Mouse (Mus musculus): ENCODE measurements around the gene Tcl1b2. TPM values are rescaled to one million over a fixed set of nuclear protein-coding genes. Genes with fewer than 3 reads are reported as not detected.

Tcl1b2 gene
- polyA plus RNA-seq (2016; fragmentation: Nextera tagmentation; extraction: Ambion mirVana) = not detected in 2 replicates

GRCm38 (mm10) chr12:105145714-105146113, at the start of gene Tcl1b2:
Gene Tcl1b2, plus strand, starts transcription at chr12:105146014.
- DNase-seq (ENCODE audit: low spot score) = peak; percentile 36
- Histone ChIP-seq H3K4me3 (no peak within 1 kb of the TSS), H3K36me3 (no peaks in the 10 kb centered on the region), H3K27ac (no peak within 1 kb of the TSS), H3K4me1 (no peaks in the 10 kb centered on the region), H3K27me3 (ENCODE audit: insufficient read depth, poor library complexity, severe bottlenecking) (no peaks in the 10 kb centered on the region), H3K9me3 (no peaks in the 10 kb centered on the region)
- WGBS = 68% methylated on average over 3 of the region's 3 CpGs

- Histone ChIP-seq H3K4me1 (peaks cover 5% of the 10 kb centered on the region), H3K27me3 (ENCODE audit: insufficient read depth, poor library complexity, severe bottlenecking) (peaks cover 20% of the 10 kb centered on the region), H3K9me3 (no peaks in the 10 kb centered on the region), H3K4me3 (no peak overlapping the region), H3K36me3 (no peaks in the 10 kb centered on the region), H3K27ac (no peak overlapping the region)
- WGBS = 62% methylated on average over 9 of the region's 9 CpGs
- peak; percentile 57 for DNase-seq (ENCODE audit: low spot score)
Observed at GRCm38 (mm10) chr12:105099466-105100044, 46.3 kb upstream of the Tcl1b2 start.

GRCm38 (mm10) chr12:105102901-105103300, 42.9 kb upstream of the Tcl1b2 start:
- peak; percentile 69 for DNase-seq (ENCODE audit: low spot score)
- peaks cover 20% of the 10 kb centered on the region for H3K27me3 ChIP-seq (ENCODE audit: insufficient read depth, poor library complexity, severe bottlenecking)
- no peak overlapping the region for H3K27ac ChIP-seq
- no peaks in the 10 kb centered on the region for H3K36me3 ChIP-seq
- no peaks in the 10 kb centered on the region for H3K9me3 ChIP-seq
- peaks cover 5% of the 10 kb centered on the region for H3K4me1 ChIP-seq
- 52% methylated on average over 8 of the region's 8 CpGs for WGBS
- no peak overlapping the region for H3K4me3 ChIP-seq

GRCm38 (mm10) chr12:105104036-105104435, 41.8 kb upstream of the Tcl1b2 start:
- no peaks in the 10 kb centered on the region for H3K36me3 ChIP-seq
- peaks cover 20% of the 10 kb centered on the region for H3K27me3 ChIP-seq (ENCODE audit: insufficient read depth, poor library complexity, severe bottlenecking)
- no peak overlapping the region for H3K4me3 ChIP-seq
- no peaks in the 10 kb centered on the region for H3K9me3 ChIP-seq
- H3K27ac ChIP-seq = no peak overlapping the region
- H3K4me1 ChIP-seq = peaks cover 3% of the 10 kb centered on the region
- DNase-seq (ENCODE audit: low spot score) = peak; percentile 82
- WGBS = 7% methylated on average over 4 of the region's 4 CpGs

- no peak overlapping the region for H3K4me3 ChIP-seq
- H3K27me3 ChIP-seq (ENCODE audit: insufficient read depth, poor library complexity, severe bottlenecking) = peaks cover 15% of the 10 kb centered on the region
- 75% methylated on average over 5 of the region's 5 CpGs for WGBS
- no peaks in the 10 kb centered on the region for H3K36me3 ChIP-seq
- H3K4me1 ChIP-seq = peaks cover 14% of the 10 kb centered on the region
- no peaks in the 10 kb centered on the region for H3K9me3 ChIP-seq
- no peak overlapping the region for H3K27ac ChIP-seq
- DNase-seq (ENCODE audit: low spot score) = peak; percentile 60
Observed at GRCm38 (mm10) chr12:105105326-105105725, 40.5 kb upstream of the Tcl1b2 start.

- no peaks in the 10 kb centered on the region for H3K9me3 ChIP-seq
- no peak overlapping the region for H3K27ac ChIP-seq
- H3K27me3 ChIP-seq (ENCODE audit: insufficient read depth, poor library complexity, severe bottlenecking) = no peaks in the 10 kb centered on the region
- WGBS = 87% methylated on average over 4 of the region's 4 CpGs
- peaks cover 23% of the 10 kb centered on the region for H3K4me1 ChIP-seq
- H3K36me3 ChIP-seq = no peaks in the 10 kb centered on the region
- peak; percentile 63 for DNase-seq (ENCODE audit: low spot score)
- no peak overlapping the region for H3K4me3 ChIP-seq
Observed at GRCm38 (mm10) chr12:105108856-105109255, 37.0 kb upstream of the Tcl1b2 start.

GRCm38 (mm10) chr12:105109406-105109805, 36.4 kb upstream of the Tcl1b2 start:
- Histone ChIP-seq H3K4me1 (peaks cover 23% of the 10 kb centered on the region), H3K27me3 (ENCODE audit: insufficient read depth, poor library complexity, severe bottlenecking) (no peaks in the 10 kb centered on the region), H3K9me3 (no peaks in the 10 kb centered on the region), H3K4me3 (no peak overlapping the region), H3K27ac (peak overlapping the region; percentile 73), H3K36me3 (no peaks in the 10 kb centered on the region)
- WGBS = 56% methylated on average over 3 of the region's 3 CpGs
- peak; percentile 73 for DNase-seq (ENCODE audit: low spot score)

GRCm38 (mm10) chr12:105109812-105110211, 36.0 kb upstream of the Tcl1b2 start:
- 51% methylated on average over 4 of the region's 4 CpGs for WGBS
- peak overlapping the region; percentile 73 for H3K27ac ChIP-seq

GRCm38 (mm10) chr12:105112321-105112988, 33.4 kb upstream of the Tcl1b2 start:
- peak; percentile 71 for DNase-seq (ENCODE audit: low spot score)
- no peaks in the 10 kb centered on the region for H3K27me3 ChIP-seq (ENCODE audit: insufficient read depth, poor library complexity, severe bottlenecking)
- H3K27ac ChIP-seq = no peak overlapping the region
- no peaks in the 10 kb centered on the region for H3K36me3 ChIP-seq
- no peak overlapping the region for H3K4me3 ChIP-seq
- no peaks in the 10 kb centered on the region for H3K9me3 ChIP-seq
- 41% methylated on average over 13 of the region's 13 CpGs for WGBS
- H3K4me1 ChIP-seq = peaks cover 23% of the 10 kb centered on the region

More at GRCm38 (mm10) chr12:105109812-105110211, 36.0 kb upstream of the Tcl1b2 start:
- H3K4me1 ChIP-seq = peaks cover 23% of the 10 kb centered on the region
- DNase-seq (ENCODE audit: low spot score) = no peak
- H3K36me3 ChIP-seq = no peaks in the 10 kb centered on the region
- no peaks in the 10 kb centered on the region for H3K9me3 ChIP-seq
- H3K27me3 ChIP-seq (ENCODE audit: insufficient read depth, poor library complexity, severe bottlenecking) = no peaks in the 10 kb centered on the region
- no peak overlapping the region for H3K4me3 ChIP-seq

GRCm38 (mm10) chr12:105116648-105117047, 29.2 kb upstream of the Tcl1b2 start:
- 79% methylated on average over 1 of the region's 1 CpGs for WGBS
- Histone ChIP-seq H3K27ac (no peak overlapping the region), H3K36me3 (no peaks in the 10 kb centered on the region), H3K9me3 (no peaks in the 10 kb centered on the region), H3K4me1 (0 out of 2 replicates have a peak, but pooled peaks cover 14% of the 10 kb centered on the region), H3K27me3 (ENCODE audit: insufficient read depth, poor library complexity, severe bottlenecking) (0 out of 2 replicates have a peak, but pooled peaks cover 4% of the 10 kb centered on the region), H3K4me3 (no peak overlapping the region)
- DNase-seq (ENCODE audit: low spot score) = peak; percentile 62

GRCm38 (mm10) chr12:105125362-105125761, 20.5 kb upstream of the Tcl1b2 start:
- WGBS = 79% methylated on average over 6 of the region's 6 CpGs
- DNase-seq (ENCODE audit: low spot score) = peak; percentile 63
- Histone ChIP-seq H3K4me1 (0 out of 2 replicates have a peak, but pooled peaks cover 1% of the 10 kb centered on the region), H3K9me3 (no peaks in the 10 kb centered on the region), H3K27me3 (ENCODE audit: insufficient read depth, poor library complexity, severe bottlenecking) (no peaks in the 10 kb centered on the region), H3K4me3 (no peak overlapping the region), H3K36me3 (no peaks in the 10 kb centered on the region), H3K27ac (no peak overlapping the region)

- no peaks in the 10 kb centered on the region for H3K36me3 ChIP-seq
- 63% methylated on average over 4 of the region's 4 CpGs for WGBS
- peak; percentile 70 for DNase-seq (ENCODE audit: low spot score)
- H3K9me3 ChIP-seq = no peaks in the 10 kb centered on the region
- H3K4me3 ChIP-seq = no peak overlapping the region
- H3K4me1 ChIP-seq = no peaks in the 10 kb centered on the region
- no peak overlapping the region for H3K27ac ChIP-seq
- no peaks in the 10 kb centered on the region for H3K27me3 ChIP-seq (ENCODE audit: insufficient read depth, poor library complexity, severe bottlenecking)
Observed at GRCm38 (mm10) chr12:105126516-105126915, 19.3 kb upstream of the Tcl1b2 start.

GRCm38 (mm10) chr12:105127607-105128006, 18.2 kb upstream of the Tcl1b2 start:
- no peaks in the 10 kb centered on the region for H3K36me3 ChIP-seq
- DNase-seq (ENCODE audit: low spot score) = peak; percentile 62
- no peaks in the 10 kb centered on the region for H3K9me3 ChIP-seq

More at GRCm38 (mm10) chr12:105127607-105128006, 18.2 kb upstream of the Tcl1b2 start:
- 86% methylated on average over 2 of the region's 2 CpGs for WGBS
- Histone ChIP-seq H3K4me3 (no peak overlapping the region), H3K27ac (no peak overlapping the region), H3K4me1 (no peaks in the 10 kb centered on the region), H3K27me3 (ENCODE audit: insufficient read depth, poor library complexity, severe bottlenecking) (no peaks in the 10 kb centered on the region)

Data from heart, embryonic 10.5 days (tissue).